Mouse (Mus musculus) myocyte (in vitro differentiated cells): ENCODE data around the gene Gstt4.
A peak's percentile ranks its signal among the peaks of the same experiment; 100 is the strongest.

Source experiments
- CEBPB ChIP-seq: IDR thresholded peaks from 2 replicates; pipeline ENCODE4 v1.6.1; 2011; ENCODE audit warnings: mild to moderate bottlenecking, moderate library complexity; ENCODE audit not compliant: poor library complexity, insufficient read depth, severe bottlenecking
- E2F4 ChIP-seq: IDR thresholded peaks from one replicate; pipeline ENCODE4 v1.6.1; 2011; ENCODE audit warnings: mild to moderate bottlenecking, control low read depth, moderate library complexity; ENCODE audit not compliant: insufficient read depth
- MYOD1 ChIP-seq, 3 experiments: IDR thresholded peaks; one replicate each; pipeline ENCODE4 v1.6.1; 2011; ENCODE audit warnings: control low read depth in 2 of 3, low read depth in 2 of 3, mild to moderate bottlenecking in 2 of 3, moderate library complexity in 1 of 3; ENCODE audit not compliant: insufficient read length in 2 of 3, control insufficient read depth in 1 of 3
- MYOG ChIP-seq, 3 experiments: IDR thresholded peaks; one replicate each; pipeline ENCODE4 v1.6.1; 2011; ENCODE audit warnings: control low read depth in 2 of 3, low read depth in 2 of 3, mild to moderate bottlenecking in 2 of 3; ENCODE audit not compliant: insufficient read length in 2 of 3, control insufficient read depth in 1 of 3, insufficient read depth in 1 of 3
- POLR2A ChIP-seq: IDR thresholded peaks from one replicate; pipeline ENCODE4 v1.6.1; 2011; ENCODE audit warnings: low read depth, mild to moderate bottlenecking, control low read depth, moderate library complexity; ENCODE audit not compliant: insufficient read length
- POLR2AphosphoS2 ChIP-seq: IDR thresholded peaks from one replicate; pipeline ENCODE4 v1.6.1; 2011; ENCODE audit warnings: low read depth, control low read depth; ENCODE audit not compliant: insufficient read length
- REST ChIP-seq: IDR thresholded peaks from one replicate; pipeline ENCODE4 v1.6.1; 2011; ENCODE audit warnings: mild to moderate bottlenecking, control low read depth, moderate library complexity; ENCODE audit not compliant: insufficient read depth, insufficient read length
- TCF12 ChIP-seq: IDR thresholded peaks from one replicate; pipeline ENCODE4 v1.6.1; 2011; ENCODE audit warnings: mild to moderate bottlenecking, control low read depth; ENCODE audit not compliant: poor library complexity, insufficient read depth, severe bottlenecking
- USF1 ChIP-seq: IDR thresholded peaks from one replicate; pipeline ENCODE4 v1.6.1; 2011; ENCODE audit warnings: low read depth, mild to moderate bottlenecking, control low read depth, moderate library complexity

DNA sequence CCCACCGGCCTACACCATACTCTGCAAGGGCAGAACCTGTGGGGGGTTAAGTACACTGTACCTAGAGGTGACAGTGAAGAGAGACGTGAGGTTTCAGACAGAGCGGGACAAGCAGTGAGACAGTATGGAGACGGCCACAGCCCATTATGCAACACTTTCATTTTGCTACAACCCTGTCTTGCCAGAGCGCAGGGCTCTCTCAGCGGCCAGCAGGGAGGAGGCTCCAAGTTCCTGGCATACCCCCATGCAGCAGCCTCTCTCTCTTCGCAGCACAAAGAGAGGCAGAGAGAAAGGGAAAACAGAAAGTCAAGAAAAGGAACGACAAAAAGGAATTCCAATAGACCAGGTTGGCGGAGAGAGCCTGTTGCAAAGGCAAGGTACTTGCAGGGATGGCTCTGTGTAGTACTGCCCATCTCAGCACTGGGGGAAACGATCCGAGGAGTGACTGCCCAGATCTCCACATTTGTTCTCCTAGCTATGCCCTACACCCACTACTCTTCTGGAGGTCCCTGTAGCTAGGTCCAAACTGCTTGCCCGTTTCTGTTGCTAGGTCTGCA is 24.6 kb downstream of the Gstt4 start:
- TF ChIP-seq POLR2A: no peak
- TF ChIP-seq MYOG (IDR thresholded peaks at IDR 0.05; ENCODE audit: control insufficient read depth in 1 of 3, insufficient read depth in 1 of 3, insufficient read length in 2 of 3, low read depth in 2 of 3): no peak
- peak; percentile 23; the same call in 1 of the 2 replicates for TF ChIP-seq CEBPB
- TF ChIP-seq POLR2AphosphoS2: no peak
- TF ChIP-seq E2F4: no peak
- TF ChIP-seq MYOD1 (IDR thresholded peaks at IDR 0.05; ENCODE audit: control insufficient read depth in 1 of 3, insufficient read length in 2 of 3, low read depth in 2 of 3): no peak
- TF ChIP-seq REST: no peak
- no peak for TF ChIP-seq USF1
- no peak for TF ChIP-seq TCF12
